Comparison of ENCODE assay signal across 15 mouse cellular contexts in genomic region chr1:77109861-77110785, GRCm38 (mm10).
DNase-seq lines count a peak whose midpoint lies in the region; ATAC-seq lines count a peak whose summit lies in the region.
"Had no signal": no experiment of that assay in that cellular context is flagged by ENCODE, and none has a peak within 500 bp of the region (broad histone marks: within the 10 kb centered on the region; RNA-seq: fewer than 3 reads in every experiment).

No protein-coding gene starts in this region.

- H3K4me2 ChIP-seq in kidney, embryonic 14.5 days (replicated peaks; ENCODE audit: low read depth, low read length), result no peak overlapping the region
- no peak overlapping the region for H3K4me2 ChIP-seq in forebrain, embryonic 13.5 days
- no peak overlapping the region for H3K4me2 ChIP-seq in heart, embryonic 12.5 days
- H3K4me2 ChIP-seq: embryonic facial prominence, embryonic 15.5 days had no signal

- no peaks in the 10 kb centered on the region for H3K27me3 ChIP-seq in kidney, embryonic 14.5 days (ENCODE audit: control insufficient read depth, insufficient read depth, low read length)
- no peaks in the 10 kb centered on the region for H3K27me3 ChIP-seq in forebrain, embryonic 13.5 days
- no peaks in the 10 kb centered on the region for H3K27me3 ChIP-seq in heart, embryonic 12.5 days (replicated peaks)
- H3K27me3 ChIP-seq: embryonic facial prominence, embryonic 15.5 days had no signal

- no peak overlapping the region for H3K27ac ChIP-seq in kidney, embryonic 14.5 days (ENCODE audit: low read depth, low read length)
- H3K27ac ChIP-seq in forebrain, embryonic 13.5 days, result no peak overlapping the region; the same call in 1 of the 2 replicates
- H3K27ac ChIP-seq in heart, embryonic 12.5 days (ENCODE audit: poor library complexity, severe bottlenecking), result no peak overlapping the region
- H3K27ac ChIP-seq: embryonic facial prominence, embryonic 15.5 days; gastrocnemius, adult 2 months; hindbrain, embryonic 10.5 days had no signal

- no peaks in the 10 kb centered on the region for H3K9me3 ChIP-seq in kidney, embryonic 14.5 days (ENCODE audit: control insufficient read depth, low read length)
- H3K9me3 ChIP-seq in forebrain, embryonic 13.5 days (replicated peaks), result no peaks in the 10 kb centered on the region
- H3K9me3 ChIP-seq in heart, embryonic 12.5 days (replicated peaks), result no peaks in the 10 kb centered on the region
- H3K9me3 ChIP-seq: embryonic facial prominence, embryonic 15.5 days; hindbrain, embryonic 10.5 days had no signal

- no peaks in the 10 kb centered on the region for H3K36me3 ChIP-seq in kidney, embryonic 14.5 days (ENCODE audit: control insufficient read depth, insufficient read depth, low read length)
- H3K36me3 ChIP-seq in forebrain, embryonic 13.5 days (ENCODE audit: poor library complexity, severe bottlenecking), result no peaks in the 10 kb centered on the region
- no peaks in the 10 kb centered on the region for H3K36me3 ChIP-seq in heart, embryonic 12.5 days
- H3K36me3 ChIP-seq: embryonic facial prominence, embryonic 15.5 days; hindbrain, embryonic 10.5 days had no signal

- H3K4me1 ChIP-seq in kidney, embryonic 14.5 days (ENCODE audit: control insufficient read depth, insufficient read depth, low read length), result no peaks in the 10 kb centered on the region
- peaks cover 8% of the 10 kb centered on the region; the same call in 1 of the 2 replicates for H3K4me1 ChIP-seq in forebrain, embryonic 13.5 days
- H3K4me1 ChIP-seq in heart, embryonic 12.5 days (replicated peaks), result no peaks in the 10 kb centered on the region
- H3K4me1 ChIP-seq: embryonic facial prominence, embryonic 15.5 days; hindbrain, embryonic 10.5 days had no signal

- no peak overlapping the region for H3K9ac ChIP-seq in kidney, embryonic 14.5 days (ENCODE audit: low read depth, low read length)
- no peak overlapping the region for H3K9ac ChIP-seq in forebrain, embryonic 13.5 days
- H3K9ac ChIP-seq in heart, embryonic 12.5 days, result no peak overlapping the region
- H3K9ac ChIP-seq: embryonic facial prominence, embryonic 15.5 days; liver, postnatal 0 days had no signal

- 81% methylated on average over 6 of the region's 6 CpGs for WGBS in kidney, embryonic 14.5 days
- WGBS in forebrain, embryonic 13.5 days, result 54% methylated on average over 6 of the region's 6 CpGs
- 68% methylated on average over 6 of the region's 6 CpGs for WGBS in heart, embryonic 12.5 days

- ATAC-seq in kidney, embryonic 14.5 days (ENCODE audit: low FRiP score, low TSS enrichment), result no peak
- ATAC-seq in forebrain, embryonic 13.5 days, result peak; percentile 36; the same call in 1 of the 2 replicates
- ATAC-seq in heart, embryonic 12.5 days (ENCODE audit: insufficient number of reproducible peaks, low FRiP score), result no peak
- ATAC-seq: intestine, embryonic 16.5 days; liver, postnatal 0 days; Patski had no signal

- DNase-seq in kidney, adult 8-10 months, result peak; percentile 64 to 66
- peak; percentile 37 for DNase-seq in kidney, postnatal 14 days
- peak; percentile 41 to 51 for DNase-seq in right cerebral cortex, postnatal 10 days (ENCODE audit: low spot score in 2 of 2)
- DNase-seq in MN1 (ENCODE audit: low spot score), result no peak
- DNase-seq in thymus, postnatal 4 days, result no peak
- DNase-seq: gastrocnemius, adult 2 months; liver, postnatal 0 days; thymus, postnatal 36 days had no signal

- H3K4me3 ChIP-seq in kidney, embryonic 14.5 days (ENCODE audit: low read length), result no peak overlapping the region
- H3K4me3 ChIP-seq in forebrain, embryonic 13.5 days, result no peak overlapping the region
- no peak overlapping the region for H3K4me3 ChIP-seq in heart, embryonic 12.5 days
- H3K4me3 ChIP-seq: embryonic facial prominence, embryonic 15.5 days; gastrocnemius, adult 2 months; hindbrain, embryonic 10.5 days had no signal

Comparison
In these comparisons a context has a peak if more than half of its experiments do, and no peak if none do; other contexts are left out.
1. DNase-seq: peak in kidney, adult 8-10 months (2 of 2), kidney, postnatal 14 days (single experiment) and right cerebral cortex, postnatal 10 days (2 of 2); none in MN1 (single experiment) and thymus, postnatal 4 days (single experiment).